Mouse (Mus musculus) stomach, embryonic 14.5 days (tissue): ENCODE measurements around the gene Mbl1. TPM values are rescaled to one million over a fixed set of nuclear protein-coding genes. Genes with fewer than 3 reads are reported as not detected.

ENCODE experiments used
- ATAC-seq: fragments of 200-750 bp; cut with Nextera tagmentation; 2 replicates; pipeline ENCODE4 v1.8.0; 2017; ENCODE audit warnings: low read depth, moderate TSS enrichment; ENCODE audit not compliant: insufficient number of reproducible peaks, insufficient read depth, low FRiP score
- H3K27ac ChIP-seq: fragments of 300-500 bp; sonication (generic); 2 replicates; pipeline ENCODE4 v1.5.1; 2014; ENCODE audit warnings: mild to moderate bottlenecking, low read length, moderate library complexity, mixed read lengths
- H3K27me3 ChIP-seq: fragments of 300-500 bp; sonication (generic); 2 replicates; pipeline ENCODE4 v1.6.1; 2014; ENCODE audit warnings: low read length, control low read depth, mixed read lengths; ENCODE audit not compliant: control insufficient read depth, insufficient read depth
- H3K36me3 ChIP-seq: fragments of 300-500 bp; sonication (generic); 2 replicates; pipeline ENCODE4 v1.6.1; 2014; ENCODE audit warnings: mild to moderate bottlenecking, control low read depth, low read length, moderate library complexity, mixed read lengths; ENCODE audit not compliant: control insufficient read depth, insufficient read depth
- H3K4me1 ChIP-seq: fragments of 300-500 bp; sonication (generic); 2 replicates; pipeline ENCODE4 v1.6.1; 2014; ENCODE audit warnings: low read length, control low read depth, mixed read lengths; ENCODE audit not compliant: control insufficient read depth, insufficient read depth
- H3K4me2 ChIP-seq: fragments of 300-500 bp; sonication (generic); replicated peaks from 2 replicates; pipeline ENCODE4 v1.6.1; 2014; ENCODE audit warnings: low read depth, low read length, control low read depth
- H3K4me3 ChIP-seq: fragments of 300-500 bp; sonication (generic); 2 replicates; pipeline ENCODE4 v1.5.1; 2014; ENCODE audit warnings: low read depth, low read length, control low read depth
- H3K9ac ChIP-seq: fragments of 300-500 bp; sonication (generic); replicated peaks from 2 replicates; pipeline ENCODE4 v1.6.1; 2014; ENCODE audit warnings: low read depth, mild to moderate bottlenecking, control low read depth, low read length, moderate library complexity, mixed read lengths
- H3K9me3 ChIP-seq: fragments of 300-500 bp; sonication (generic); 2 replicates; pipeline ENCODE4 v1.6.1; 2016; ENCODE audit warnings: low read depth, low read length, control low read depth; ENCODE audit not compliant: control insufficient read depth
- WGBS: fragments of 180-500 bp; shearing (Covaris S2); extraction: QIAGEN DNeasy Blood & Tissue Kit; methylation state at CpG from one replicate; pipeline ENCODE4 v1.1.7; 2014; 5-methylcytosine and 5-hydroxymethylcytosine counted together
- polyA plus RNA-seq: library from polyadenylated mRNA; unstranded; fragments of >200 nt; fragmentation: Nextera tagmentation; extraction: Ambion mirVana; gene quantifications from 2 replicates; pipeline ENCODE4 v1.2.1, GENCODE M21; 2014

The Mbl1 gene
- not detected in 2 replicates for polyA plus RNA-seq

GRCm38 (mm10) chr14:41151220-41151898 is at the start of gene Mbl1:
Mbl1 (plus strand) TSS chr14:41151458.
- no peaks in the 10 kb centered on the region for H3K4me1 ChIP-seq
- WGBS: 82% methylated on average over 7 of the region's 7 CpGs
- H3K36me3 ChIP-seq: no peaks in the 10 kb centered on the region
- H3K4me2 ChIP-seq: no peak within 1 kb of the TSS
- no peaks in the 10 kb centered on the region for H3K9me3 ChIP-seq
- no peak within 1 kb of the TSS for H3K9ac ChIP-seq
- no peak for ATAC-seq
- no peak within 1 kb of the TSS for H3K27ac ChIP-seq
- no peaks in the 10 kb centered on the region for H3K27me3 ChIP-seq
- H3K4me3 ChIP-seq: no peak within 1 kb of the TSS

- no peaks in the 10 kb centered on the region for H3K36me3 ChIP-seq
- H3K4me3 ChIP-seq: no peak overlapping the region
- WGBS: 53% methylated on average over 2 of the region's 2 CpGs
- no peaks in the 10 kb centered on the region for H3K27me3 ChIP-seq
- no peak overlapping the region for H3K27ac ChIP-seq
- no peak overlapping the region for H3K4me2 ChIP-seq
- H3K9me3 ChIP-seq: no peaks in the 10 kb centered on the region
- H3K9ac ChIP-seq: no peak overlapping the region
- ATAC-seq: no peak
- no peaks in the 10 kb centered on the region for H3K4me1 ChIP-seq
Observed at GRCm38 (mm10) chr14:41102269-41102668, 49.0 kb upstream of the Mbl1 start.

GRCm38 (mm10) chr14:41104853-41105444 is 46.3 kb upstream of the Mbl1 start, which contains the start of gene Mat1a:
Mat1a (plus strand) TSS chr14:41105035.
- Histone ChIP-seq H3K4me2 (no peak within 1 kb of the TSS), H3K4me3 (no peak within 1 kb of the TSS), H3K4me1 (no peaks in the 10 kb centered on the region), H3K36me3 (no peaks in the 10 kb centered on the region), H3K9me3 (no peaks in the 10 kb centered on the region), H3K27ac (no peak within 1 kb of the TSS), H3K27me3 (no peaks in the 10 kb centered on the region), H3K9ac (no peak within 1 kb of the TSS)
- peak; percentile 74; the same call in 1 of the 2 replicates for ATAC-seq
- WGBS: 60% methylated on average over 10 of the region's 10 CpGs

- H3K4me3 ChIP-seq: no peak overlapping the region
- H3K36me3 ChIP-seq: no peaks in the 10 kb centered on the region
- H3K9me3 ChIP-seq: no peaks in the 10 kb centered on the region
- H3K4me1 ChIP-seq: no peaks in the 10 kb centered on the region
- no peak overlapping the region for H3K4me2 ChIP-seq
- H3K27me3 ChIP-seq: no peaks in the 10 kb centered on the region
- no peak for ATAC-seq
- 86% methylated on average over 7 of the region's 7 CpGs for WGBS
- no peak overlapping the region for H3K27ac ChIP-seq
- no peak overlapping the region for H3K9ac ChIP-seq
Observed at GRCm38 (mm10) chr14:41111031-41111668, 40.1 kb upstream of the Mbl1 start.

- H3K27me3 ChIP-seq: no peaks in the 10 kb centered on the region
- H3K27ac ChIP-seq: no peak overlapping the region
- ATAC-seq: no peak
- no peak overlapping the region for H3K4me3 ChIP-seq
- 78% methylated on average over 4 of the region's 4 CpGs for WGBS
- H3K9me3 ChIP-seq: no peaks in the 10 kb centered on the region
- H3K9ac ChIP-seq: no peak overlapping the region
- no peaks in the 10 kb centered on the region for H3K4me1 ChIP-seq
- H3K4me2 ChIP-seq: no peak overlapping the region
- H3K36me3 ChIP-seq: no peaks in the 10 kb centered on the region
Observed at GRCm38 (mm10) chr14:41112944-41113343, 38.3 kb upstream of the Mbl1 start.

- no peaks in the 10 kb centered on the region for H3K4me1 ChIP-seq
- ATAC-seq: no peak
- no peaks in the 10 kb centered on the region for H3K9me3 ChIP-seq
- WGBS: 77% methylated on average over 3 of the region's 3 CpGs
- H3K4me2 ChIP-seq: no peak overlapping the region
- no peak overlapping the region for H3K9ac ChIP-seq
- no peaks in the 10 kb centered on the region for H3K36me3 ChIP-seq
- H3K27ac ChIP-seq: no peak overlapping the region
- H3K4me3 ChIP-seq: no peak overlapping the region
- no peaks in the 10 kb centered on the region for H3K27me3 ChIP-seq
Observed at GRCm38 (mm10) chr14:41116271-41116670, 35.0 kb upstream of the Mbl1 start.

- H3K27ac ChIP-seq: no peak overlapping the region
- no peak overlapping the region for H3K9ac ChIP-seq
- H3K27me3 ChIP-seq: no peaks in the 10 kb centered on the region
- H3K36me3 ChIP-seq: no peaks in the 10 kb centered on the region
- H3K9me3 ChIP-seq: no peaks in the 10 kb centered on the region
- WGBS: 82% methylated on average over 5 of the region's 5 CpGs
- no peaks in the 10 kb centered on the region for H3K4me1 ChIP-seq
- no peak overlapping the region for H3K4me2 ChIP-seq
- no peak for ATAC-seq
- H3K4me3 ChIP-seq: no peak overlapping the region
Observed at GRCm38 (mm10) chr14:41124683-41125082, 26.6 kb upstream of the Mbl1 start.

GRCm38 (mm10) chr14:41127997-41128396 is 23.3 kb upstream of the Mbl1 start:
- H3K4me1 ChIP-seq: no peaks in the 10 kb centered on the region
- H3K27ac ChIP-seq: no peak overlapping the region
- 11% methylated on average over 4 of the region's 4 CpGs for WGBS
- ATAC-seq: 0 out of 2 replicates have a peak, but pooled peaks have one; percentile 23
- H3K36me3 ChIP-seq: no peaks in the 10 kb centered on the region
- H3K9me3 ChIP-seq: no peaks in the 10 kb centered on the region
- no peak overlapping the region for H3K4me3 ChIP-seq
- H3K4me2 ChIP-seq: no peak overlapping the region
- H3K27me3 ChIP-seq: no peaks in the 10 kb centered on the region
- no peak overlapping the region for H3K9ac ChIP-seq
